Mouse (Mus musculus) forelimb bud, embryonic 11.5 days (tissue): Measurements from ENCODE around the gene Trim71.

ENCODE experiments used
- DNase-seq: peaks from one replicate; pipeline ENCODE4 v3.0.0-alpha.2; 2012; ENCODE audit warnings: low read depth, low spot score

Trim71 gene

DNA sequence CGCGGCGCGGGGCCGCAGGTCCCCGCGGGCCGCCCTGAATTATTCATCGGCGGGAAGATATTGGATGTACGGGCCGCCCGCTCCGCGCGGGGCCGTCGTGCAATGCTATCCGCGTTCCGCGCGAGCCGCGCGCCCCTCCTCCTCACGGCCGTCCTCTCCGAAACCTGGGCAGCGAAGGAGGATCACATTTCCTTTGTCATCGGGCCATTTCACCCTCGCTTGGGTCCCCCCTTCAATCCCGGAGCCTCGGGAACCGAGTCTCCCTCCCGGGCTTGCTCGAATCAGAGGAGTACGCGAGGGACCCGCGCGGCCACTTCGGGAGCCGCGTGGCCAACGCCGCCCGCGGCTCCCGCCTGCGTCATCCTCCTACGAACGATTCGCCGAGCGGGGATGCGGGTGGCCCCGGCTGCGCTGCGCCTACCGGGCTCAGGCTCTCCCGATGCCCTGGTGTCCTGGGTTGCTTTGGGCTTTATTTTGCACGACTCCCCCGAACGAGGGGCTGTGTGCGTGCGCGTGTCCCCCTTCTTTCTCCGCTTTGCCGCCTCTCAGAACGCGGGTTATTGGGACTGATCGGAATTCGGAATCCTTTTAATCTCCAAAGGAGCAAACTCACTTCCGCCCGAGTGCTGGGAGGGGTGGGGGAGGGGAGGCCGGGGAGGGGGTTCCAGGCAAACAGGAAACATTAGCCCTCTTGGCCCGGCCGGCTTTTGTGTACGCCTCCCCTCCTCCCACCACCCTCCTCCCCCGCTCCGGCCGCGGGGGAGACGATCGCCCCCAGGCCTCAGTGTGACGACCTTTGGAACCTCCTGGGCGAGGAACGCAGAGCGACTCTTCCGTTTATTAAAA, at the start of gene Trim71:
Gene Trim71 (minus strand): TSS at position 609 of the 846 bp plus-strand sequence.
- peak; percentile 80 for DNase-seq

DNA sequence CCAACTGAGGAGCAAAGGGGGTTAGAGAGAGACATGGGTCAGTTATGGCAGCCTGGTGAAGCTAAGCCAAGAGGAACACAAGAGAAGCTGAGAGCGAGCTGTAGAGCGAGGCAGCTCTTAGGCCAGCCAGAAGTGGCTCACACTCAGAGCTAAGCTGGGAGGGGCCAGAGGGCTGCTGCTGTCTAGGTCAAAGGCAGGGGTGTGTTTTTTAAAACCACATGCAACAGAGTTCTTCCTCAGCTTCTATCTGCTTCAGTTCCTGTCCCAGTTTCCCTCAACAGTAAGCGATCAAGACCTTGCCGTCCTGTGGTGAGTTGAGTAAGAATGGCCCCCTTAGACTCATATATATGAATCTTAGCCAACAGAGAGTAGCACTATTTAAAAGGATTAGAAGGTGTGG, 48.9 kb upstream of the Trim71 start:
- no peak for DNase-seq

DNA sequence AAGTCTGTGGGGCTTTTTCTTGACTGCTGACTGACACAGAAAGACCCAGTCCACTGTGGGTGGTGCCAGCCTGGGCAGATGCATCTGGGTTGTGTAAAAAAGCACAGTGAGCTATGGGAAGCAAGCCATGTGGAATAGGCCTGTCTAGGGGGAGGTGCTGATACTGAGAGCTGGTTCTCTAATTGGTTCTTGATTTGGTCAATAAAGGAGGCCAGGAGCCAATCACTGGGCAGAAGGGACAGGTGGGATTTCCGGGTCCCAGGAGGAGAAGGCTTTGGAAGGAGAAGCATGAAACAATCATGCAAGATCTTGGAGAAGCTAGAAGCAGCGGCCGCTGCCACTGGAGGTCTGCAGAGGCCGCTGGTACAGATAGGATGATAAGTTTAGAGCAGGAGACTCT, 48.4 kb upstream of the Trim71 start:
- no peak for DNase-seq

DNA sequence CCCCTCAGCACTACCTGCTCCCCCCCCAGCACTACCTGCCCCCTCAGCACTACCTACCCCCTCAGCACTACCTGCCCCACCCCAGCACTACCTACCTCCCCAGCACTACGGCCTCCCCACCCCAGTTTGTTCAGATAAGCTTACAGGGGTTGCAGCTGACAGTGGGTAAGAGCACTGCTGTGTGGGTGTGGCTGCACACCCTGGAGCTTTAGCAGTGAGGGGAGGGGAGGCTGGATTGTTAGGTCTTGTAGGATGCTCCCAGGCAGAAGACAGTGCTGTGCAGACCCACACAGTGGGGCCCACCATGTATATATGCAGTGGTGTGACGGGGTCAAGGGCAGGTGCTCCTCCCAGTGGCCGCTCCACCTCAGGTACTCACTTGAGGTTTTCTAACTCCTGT, 46.1 kb upstream of the Trim71 start:
- no peak for DNase-seq

DNA sequence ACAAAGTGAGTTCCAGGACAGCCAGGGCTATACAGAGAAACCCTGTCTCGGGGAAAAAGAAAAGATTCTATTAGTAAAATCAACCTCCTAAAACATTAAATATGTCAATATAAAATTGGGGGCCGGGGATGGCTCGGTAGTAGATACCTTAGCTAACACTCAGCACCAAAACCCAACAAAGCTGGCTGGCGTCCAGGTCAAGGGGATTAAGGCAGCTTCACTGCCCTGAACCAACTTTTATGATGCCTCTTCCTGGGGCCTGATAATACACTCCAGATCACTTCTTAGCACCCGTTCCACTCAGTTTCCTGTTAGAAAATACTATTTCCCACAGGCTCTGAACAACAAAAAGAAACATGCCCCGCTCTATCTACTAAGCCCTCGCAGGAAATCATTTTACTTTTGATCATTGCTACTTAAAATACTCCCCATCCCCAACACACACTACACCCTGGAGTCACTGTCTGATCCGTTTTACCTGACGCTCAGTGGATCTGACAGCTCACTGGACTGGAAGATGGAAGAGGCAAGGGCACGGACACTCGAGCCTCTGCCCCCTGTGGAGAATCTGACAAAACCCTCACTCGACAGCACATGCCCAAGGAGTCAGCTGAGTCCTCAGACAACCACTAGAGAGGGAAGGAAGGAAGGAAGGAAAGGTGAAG, 39.8 kb upstream of the Trim71 start:
- DNase-seq = no peak

DNA sequence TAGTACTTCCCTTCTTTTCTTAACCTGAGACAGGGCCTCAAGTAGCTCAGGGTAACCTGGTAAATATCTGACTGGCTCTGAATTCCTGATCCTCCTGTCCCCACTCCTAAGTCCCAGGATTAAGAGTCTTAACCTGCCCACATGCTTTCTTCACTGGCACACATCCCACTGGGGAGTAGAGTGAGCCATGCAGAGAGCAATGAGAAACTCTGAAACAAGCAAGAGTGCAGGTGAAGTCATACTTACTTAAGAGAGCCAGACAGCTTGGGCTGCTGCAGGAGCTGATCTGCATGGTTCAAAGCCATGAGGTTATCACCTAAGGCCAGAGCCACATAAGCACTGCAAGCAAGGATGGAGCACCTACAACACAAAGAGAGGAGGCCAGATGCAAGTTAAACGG, 36.9 kb upstream of the Trim71 start:
- DNase-seq = no peak

DNA sequence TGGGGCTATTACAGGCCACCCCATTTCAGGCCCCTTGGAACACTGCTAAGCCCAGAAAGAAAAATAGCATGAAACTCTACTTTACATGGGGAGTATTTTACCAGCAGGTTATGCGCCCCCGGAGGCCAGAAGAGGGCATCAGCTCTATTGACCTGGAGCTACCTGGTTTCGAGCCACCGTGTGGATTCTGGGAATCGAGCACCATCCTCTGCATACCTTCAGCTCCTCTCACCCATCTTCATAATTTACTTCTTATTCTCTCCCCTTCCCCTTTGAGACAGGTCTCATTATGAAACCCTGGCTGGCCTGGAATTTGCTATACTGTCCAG, 20.8 kb upstream of the Trim71 start:
- DNase-seq = no peak

DNA sequence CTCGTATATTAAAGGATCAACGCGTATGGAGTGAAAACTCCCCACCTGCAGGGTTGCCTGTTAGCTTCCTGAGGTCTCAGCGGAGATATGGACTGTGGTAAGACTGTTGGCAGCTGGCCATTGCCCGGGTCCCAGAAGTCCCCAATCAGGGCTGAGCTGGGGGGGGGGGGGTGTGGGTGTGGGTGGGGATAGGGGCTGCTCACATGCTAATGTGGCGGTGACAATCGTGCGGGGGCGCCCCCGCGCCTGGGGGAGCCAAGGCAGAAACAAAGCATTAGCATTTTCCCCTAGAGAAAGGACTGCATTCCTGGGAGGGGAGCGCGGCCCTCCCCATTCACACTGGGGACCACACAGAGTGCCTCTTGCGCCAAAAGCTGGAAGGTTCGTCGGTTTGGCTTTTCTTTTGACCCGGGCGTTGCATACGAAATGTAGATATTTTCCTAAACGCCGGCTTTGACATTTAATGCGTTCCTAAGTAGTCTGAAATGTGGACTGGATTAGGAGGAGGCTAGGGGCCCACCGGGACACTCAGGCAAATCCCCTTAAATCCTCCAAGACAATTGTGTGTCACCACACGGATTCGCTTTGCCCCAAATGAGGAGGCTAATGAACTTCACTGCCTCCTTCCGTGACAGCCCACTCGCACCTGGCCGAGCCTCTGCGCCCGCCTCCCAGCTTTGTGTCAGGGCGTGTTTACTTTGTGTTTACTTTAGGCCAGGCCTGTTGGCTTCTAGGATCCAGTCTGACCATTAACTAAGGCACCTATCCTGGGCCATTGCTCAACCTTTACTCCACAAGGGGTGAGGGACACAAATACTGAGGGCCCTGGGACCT, 20.2 kb upstream of the Trim71 start:
- peak; percentile 27 for DNase-seq

- DNase-seq = peak; percentile 79
These were observed 19.6 kb upstream of the Trim71 start for GRCm38 (mm10) chr9:114583812-114584182.

DNA sequence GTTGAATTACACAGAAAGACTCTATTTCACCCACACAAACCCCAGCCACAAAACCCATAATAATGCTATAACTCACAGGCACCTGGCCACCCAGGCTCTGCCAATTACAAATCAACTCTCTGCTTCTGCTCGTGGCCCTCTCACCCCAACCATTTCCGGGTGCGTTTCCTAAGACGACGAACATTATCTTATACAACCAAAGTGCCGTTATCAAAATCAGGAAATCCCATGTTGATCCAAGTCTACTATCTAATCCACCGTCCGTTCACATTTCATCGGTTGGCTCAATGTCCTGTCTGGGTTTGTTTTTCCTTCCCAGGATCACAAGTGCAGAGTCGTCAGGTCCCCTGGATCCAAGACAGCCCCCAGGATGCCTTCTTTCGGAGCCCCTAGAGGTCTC, 14.5 kb upstream of the Trim71 start:
- DNase-seq = no peak

DNA sequence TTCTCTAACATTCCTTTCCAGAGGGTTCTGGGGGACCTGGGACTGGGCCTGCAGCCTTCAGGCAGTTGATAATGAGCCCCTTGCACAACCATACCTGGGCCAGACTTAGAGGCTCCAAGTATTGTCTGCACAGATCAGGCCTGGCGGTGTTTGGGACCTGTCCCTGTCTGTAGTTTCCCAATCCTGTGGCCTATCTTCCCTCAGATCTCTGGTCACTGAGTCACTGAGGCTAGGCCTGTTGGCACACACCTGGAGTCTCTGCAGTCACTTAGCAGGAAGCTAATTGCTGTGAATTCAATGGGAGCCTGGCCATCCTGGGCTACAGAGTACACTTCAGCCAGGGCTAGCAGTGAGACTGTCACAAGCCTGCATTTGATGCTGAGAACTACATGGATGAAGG, 11.8 kb upstream of the Trim71 start:
- no peak for DNase-seq

- no peak for DNase-seq
These were observed 9.4 kb upstream of the Trim71 start for GRCm38 (mm10) chr9:114573528-114573927.

DNA sequence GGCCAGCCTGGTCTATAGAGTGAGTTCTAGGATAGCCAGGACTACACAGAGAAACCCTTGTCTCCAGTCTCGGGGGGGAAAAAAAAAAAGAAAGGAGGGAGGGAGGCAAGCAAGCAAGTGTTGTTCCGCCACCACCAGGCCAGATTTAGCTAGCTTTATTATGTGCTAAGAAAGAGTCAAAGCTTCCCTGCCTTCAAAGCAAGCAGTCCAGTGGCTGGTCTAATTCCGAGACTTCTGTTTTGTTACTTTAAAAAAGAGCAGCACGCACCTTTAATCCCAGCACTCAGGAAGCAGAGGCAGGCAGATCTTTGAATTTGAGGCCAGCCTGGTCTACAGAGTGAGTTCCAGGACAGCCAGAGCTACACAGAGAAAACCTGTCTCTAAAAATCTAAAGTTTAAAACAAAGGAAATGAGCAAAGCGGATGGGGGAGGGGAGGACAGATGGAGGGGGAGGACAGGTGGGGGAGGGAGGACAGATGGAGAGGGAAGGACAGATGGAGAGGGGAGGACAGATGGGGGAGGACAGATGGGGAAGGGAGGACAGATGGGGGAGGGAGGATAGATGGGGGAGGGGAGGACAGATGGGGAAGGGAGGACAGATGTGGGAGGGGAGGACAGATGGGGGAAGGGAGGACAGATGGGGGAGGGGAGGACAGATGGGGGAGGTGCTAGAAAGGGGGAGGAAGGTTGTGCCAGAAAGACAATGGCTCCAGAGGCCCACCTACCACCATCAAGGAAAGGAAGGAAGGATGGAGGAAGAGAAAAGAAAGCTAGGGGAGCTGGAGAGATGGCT, 4.7 kb upstream of the Trim71 start:
- no peak for DNase-seq

GRCm38 (mm10) chr9:114564667-114565066, 498 bp upstream of the Trim71 start:
- DNase-seq = no peak

DNA sequence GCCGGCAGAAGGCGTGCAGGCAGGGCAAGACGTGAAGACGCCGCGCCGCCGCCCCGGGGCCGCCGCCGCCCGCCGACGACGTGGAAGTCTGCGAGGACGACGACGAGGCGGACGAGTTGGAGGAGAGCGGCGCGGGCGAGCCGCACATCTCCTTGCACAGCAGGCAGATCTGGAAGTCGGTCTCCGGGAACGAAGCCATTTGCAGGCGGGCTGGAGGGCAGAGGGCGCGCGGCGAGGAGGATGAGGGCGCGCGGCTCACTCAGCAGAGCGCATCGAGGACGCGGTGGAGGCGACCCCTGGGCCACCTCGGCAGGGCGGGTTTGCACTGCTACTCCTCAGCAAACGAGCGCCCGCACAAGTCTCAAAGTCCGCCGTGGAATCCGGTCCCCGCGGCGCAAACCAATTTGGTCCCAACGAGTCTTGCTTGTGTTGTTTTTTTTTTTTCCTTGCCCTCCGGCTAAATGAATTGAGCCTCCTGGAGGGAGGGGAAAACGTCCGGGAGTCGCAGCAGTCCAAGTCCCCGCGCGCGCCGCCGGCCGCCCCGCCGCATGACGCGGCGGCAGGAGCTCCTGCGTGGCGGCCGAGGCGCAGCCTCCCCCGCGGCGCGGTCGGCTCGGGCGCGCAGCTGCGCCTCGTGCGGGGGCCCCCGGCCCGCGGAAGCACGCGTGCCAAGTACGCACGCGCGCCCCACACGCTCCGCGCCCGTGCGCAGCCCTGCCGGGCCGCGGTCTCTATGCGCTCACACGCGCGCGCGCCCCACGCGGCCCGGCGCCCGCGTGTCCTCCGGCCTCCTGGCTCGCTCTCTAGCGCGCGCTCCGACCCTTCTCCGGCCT, 1.0 kb downstream of the Trim71 start:
- no peak for DNase-seq

DNA sequence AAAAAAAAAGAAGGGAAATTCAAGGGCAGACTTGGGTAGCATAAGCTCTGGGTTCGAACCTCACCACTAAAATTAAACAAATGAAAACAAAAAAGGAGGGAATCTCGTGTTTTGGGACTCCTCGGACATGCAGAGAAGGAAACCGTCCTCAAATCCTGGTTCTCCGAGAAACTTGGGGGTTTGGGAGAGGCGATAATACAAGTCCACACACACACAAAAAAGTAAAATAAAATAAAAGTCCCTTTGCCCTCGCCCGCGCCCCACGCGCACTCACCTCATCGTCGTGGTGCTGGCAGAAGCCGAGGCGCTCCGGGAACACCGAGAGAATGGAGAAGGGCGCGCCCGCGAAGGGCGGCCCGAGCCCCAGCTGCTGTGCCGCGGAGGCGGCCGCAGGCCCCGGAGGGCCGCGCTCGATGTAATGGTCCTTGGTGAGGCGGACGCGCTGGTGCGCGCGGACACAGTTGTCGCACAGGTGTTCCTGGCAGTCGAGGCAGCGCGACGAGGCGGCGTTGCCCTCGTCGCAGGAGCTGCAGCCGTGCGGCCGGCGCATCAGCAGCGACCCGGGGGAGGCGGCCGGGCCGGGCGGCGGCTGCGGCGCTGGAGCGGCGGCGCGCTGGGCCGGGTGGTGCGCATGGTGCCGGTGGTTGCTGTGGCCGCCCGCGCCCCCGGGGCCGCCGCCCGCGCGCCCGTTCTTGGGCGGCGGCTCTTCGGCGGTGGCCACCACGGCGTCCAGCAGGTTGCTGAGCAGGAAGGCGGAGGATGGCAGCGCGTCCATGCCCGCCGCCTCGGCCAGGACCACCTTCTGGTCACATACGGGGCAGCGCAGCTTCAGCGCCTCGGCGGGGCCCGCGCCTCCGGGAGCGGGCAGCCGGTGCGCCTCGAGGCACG, 1.9 kb downstream of the Trim71 start:
- DNase-seq = no peak

DNA sequence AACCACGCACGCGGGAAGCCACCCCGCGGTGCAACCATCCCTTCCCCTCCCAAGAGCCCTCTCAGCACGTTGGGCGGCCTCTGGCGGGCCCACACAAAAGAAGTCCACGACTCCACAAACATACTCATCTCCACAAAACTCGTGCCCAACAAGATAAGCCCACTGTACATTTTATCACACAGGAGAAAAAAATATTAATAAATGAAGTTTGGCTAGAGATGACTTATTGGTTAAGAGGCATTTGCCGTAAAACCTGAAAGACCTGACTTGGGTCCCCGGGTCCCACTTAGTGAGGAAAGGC, 2.5 kb downstream of the Trim71 start:
- no peak for DNase-seq

DNA sequence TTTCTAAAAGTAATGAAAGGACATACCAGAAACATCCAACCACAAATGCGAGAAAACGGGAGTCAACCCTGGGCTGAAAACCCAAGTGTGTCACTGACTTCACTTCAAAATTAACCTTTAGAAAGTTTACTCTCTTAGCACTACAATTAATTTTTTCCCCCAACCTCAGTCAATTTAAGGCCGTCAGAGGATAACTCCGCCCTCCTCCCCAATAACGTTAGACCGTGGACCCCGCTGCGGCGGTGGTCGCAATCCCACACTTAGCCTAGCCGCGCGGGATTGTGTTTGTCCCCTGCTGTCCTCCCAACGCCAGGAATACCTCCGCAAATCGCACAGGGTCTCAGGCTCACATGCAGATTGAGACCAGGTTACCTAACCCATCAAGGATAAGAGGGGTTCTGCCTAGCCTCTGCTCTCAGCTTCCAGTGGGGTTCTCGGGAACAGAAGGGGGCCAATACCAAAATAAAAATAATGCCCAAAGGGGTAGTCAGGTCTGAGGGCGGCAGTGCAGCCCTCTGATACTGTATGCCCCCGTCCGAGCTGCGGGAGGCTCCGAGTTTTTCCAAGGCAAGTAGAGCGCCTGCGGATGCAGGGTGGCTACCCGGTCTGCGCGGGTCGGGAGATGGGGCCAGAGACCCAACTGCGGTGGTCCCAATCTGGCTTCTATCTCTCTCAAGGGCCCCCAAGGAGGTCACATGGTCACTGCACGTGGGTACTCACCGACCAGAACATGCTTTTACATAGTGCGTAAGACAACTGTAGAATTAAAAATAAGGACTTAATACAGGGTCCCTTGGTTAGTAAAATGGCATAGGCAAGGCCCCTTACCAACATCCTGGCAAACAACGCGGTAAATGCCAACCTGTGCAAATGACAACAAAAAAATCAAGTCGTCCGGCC, 3.1 kb downstream of the Trim71 start:
- DNase-seq = no peak

DNA sequence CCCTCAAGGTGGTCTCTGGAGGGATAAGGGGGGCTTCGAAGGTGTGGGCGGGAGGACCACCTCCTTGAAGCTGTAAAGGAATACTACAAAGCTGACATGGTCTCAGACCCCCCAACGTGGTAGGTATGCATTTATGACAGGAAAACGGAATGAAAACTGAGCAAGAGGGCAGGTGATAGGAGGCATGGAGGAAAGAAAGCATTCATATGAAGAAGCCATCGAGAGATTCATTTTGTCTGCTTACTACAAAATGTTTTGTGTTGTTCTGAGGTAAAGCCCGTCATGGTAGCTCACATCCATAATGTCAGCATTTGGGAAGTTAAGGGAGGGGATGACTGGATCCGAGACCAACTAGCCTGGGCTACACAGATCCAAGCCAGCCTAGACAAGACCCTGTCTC, 4.0 kb downstream of the Trim71 start:
- no peak for DNase-seq
